Mouse (Mus musculus): Measurements from ENCODE around the gene Sprr4. TPM values are rescaled to one million over a fixed set of nuclear protein-coding genes. Genes with fewer than 3 reads are reported as not detected.
"Not testable (repeated sequence)": the region's sequence is repeated elsewhere in the genome, so short reads cannot be mapped to it uniquely, and the experiment has no call there.

The Sprr4 gene
- total RNA-seq (2021) (not detected), polyA plus RNA-seq (2012; rRNA removed) (not detected in 2 replicates)
- long read RNA-seq: 0 reads

GRCm38 (mm10) chr3:92500393-92500792, at the start of gene Sprr4:
TSS of gene Sprr4 (minus strand) at chr3:92500493.
- DNase-seq: no peak

- DNase-seq: no peak
Measured at GRCm38 (mm10) chr3:92534411-92534810, 34.1 kb upstream of the Sprr4 start, which contains the start of gene 2310046K23Rik. TSS of gene 2310046K23Rik (minus strand) at chr3:92534511.

GRCm38 (mm10) chr3:92512325-92512724, 12.0 kb upstream of the Sprr4 start:
- peak; percentile 14 for DNase-seq

- DNase-seq: peak; percentile 70
Measured at GRCm38 (mm10) chr3:92510786-92511185, 10.5 kb upstream of the Sprr4 start.

GRCm38 (mm10) chr3:92508185-92508584, 7.9 kb upstream of the Sprr4 start:
- DNase-seq: no peak

- no peak for DNase-seq
Measured at GRCm38 (mm10) chr3:92503528-92503927, 3.2 kb upstream of the Sprr4 start.

- DNase-seq: not testable (repeated sequence)
Measured at GRCm38 (mm10) chr3:92490262-92490661, 10.0 kb downstream of the Sprr4 start.

GRCm38 (mm10) chr3:92486307-92486706, 14.0 kb downstream of the Sprr4 start:
- DNase-seq: no peak

GRCm38 (mm10) chr3:92485863-92486262, 14.4 kb downstream of the Sprr4 start, which contains the start of gene Sprr1a:
TSS of gene Sprr1a (minus strand) at chr3:92485895.
- peak; percentile 56 for DNase-seq

- not testable (repeated sequence) for DNase-seq
Measured at GRCm38 (mm10) chr3:92481249-92481648, 19.0 kb downstream of the Sprr4 start.

GRCm38 (mm10) chr3:92470111-92470510, 30.2 kb downstream of the Sprr4 start:
- DNase-seq: no peak

- DNase-seq: no peak
Measured at GRCm38 (mm10) chr3:92467424-92467823, 32.9 kb downstream of the Sprr4 start.

GRCm38 (mm10) chr3:92466576-92466975, 33.7 kb downstream of the Sprr4 start:
- DNase-seq: no peak

- no peak for DNase-seq
Measured at GRCm38 (mm10) chr3:92458620-92459019, 41.7 kb downstream of the Sprr4 start, which contains the start of gene Sprr3. TSS of gene Sprr3 (minus strand) at chr3:92458720.

- no peak for DNase-seq
Measured at GRCm38 (mm10) chr3:92455151-92455550, 45.1 kb downstream of the Sprr4 start.

Other genes starting within 250 kb of the Sprr4 start
- gene Sprr2a3, start 215.1 kb downstream of the Sprr4 start, total RNA-seq (2021): not detected
- gene Sprr2a3, start 215.1 kb downstream of the Sprr4 start, polyA plus RNA-seq (2012; rRNA removed): 0.22 TPM in 1 of 2 replicates, not detected in the other
- gene Sprr2b, start 183.9 kb downstream of the Sprr4 start, total RNA-seq (2021): not detected
- gene Sprr2b, start 183.9 kb downstream of the Sprr4 start, polyA plus RNA-seq (2012; rRNA removed): not detected in 2 replicates
- gene Sprr2d, start 161.4 kb downstream of the Sprr4 start, total RNA-seq (2021): not detected
- not detected in 2 replicates for gene Sprr2d, start 161.4 kb downstream of the Sprr4 start, polyA plus RNA-seq (2012; rRNA removed)
- not detected for gene Sprr2e, start 148.3 kb downstream of the Sprr4 start, total RNA-seq (2021)
- gene Sprr2e, start 148.3 kb downstream of the Sprr4 start, polyA plus RNA-seq (2012; rRNA removed): not detected in 2 replicates
- gene Sprr2f, start 135.3 kb downstream of the Sprr4 start, total RNA-seq (2021): not detected
- not detected in 2 replicates for gene Sprr2f, start 135.3 kb downstream of the Sprr4 start, polyA plus RNA-seq (2012; rRNA removed)
- not detected for gene Sprr2h, start 114.8 kb downstream of the Sprr4 start, total RNA-seq (2021)
- not detected in 2 replicates for gene Sprr2h, start 114.8 kb downstream of the Sprr4 start, polyA plus RNA-seq (2012; rRNA removed)
- not detected for gene Sprr2i, start 92.5 kb downstream of the Sprr4 start, total RNA-seq (2021)
- gene Sprr2i, start 92.5 kb downstream of the Sprr4 start, polyA plus RNA-seq (2012; rRNA removed): not detected in 2 replicates
- gene Sprr2j-ps, start 82.4 kb downstream of the Sprr4 start, total RNA-seq (2021): not detected
- gene Sprr2j-ps, start 82.4 kb downstream of the Sprr4 start, polyA plus RNA-seq (2012; rRNA removed): not detected in 2 replicates
- gene Gm9774, start 71.1 kb downstream of the Sprr4 start, total RNA-seq (2021): 1 to 10 TPM; 4.6 to 6.3 TPM
- gene Gm9774, start 71.1 kb downstream of the Sprr4 start, polyA plus RNA-seq (2012; rRNA removed): 17.5 and 20.8 TPM in 2 replicates
- not detected for gene Sprr2k, start 67.9 kb downstream of the Sprr4 start, total RNA-seq (2021)
- not detected in 2 replicates for gene Sprr2k, start 67.9 kb downstream of the Sprr4 start, polyA plus RNA-seq (2012; rRNA removed)
- gene Sprr1b, start 61.7 kb downstream of the Sprr4 start, total RNA-seq (2021): not detected
- not detected in 2 replicates for gene Sprr1b, start 61.7 kb downstream of the Sprr4 start, polyA plus RNA-seq (2012; rRNA removed)
- gene Sprr3, start 41.8 kb downstream of the Sprr4 start, total RNA-seq (2021): not detected
- 0.39 TPM in 1 of 2 replicates, not detected in the other for gene Sprr3, start 41.8 kb downstream of the Sprr4 start, polyA plus RNA-seq (2012; rRNA removed)
- gene Sprr1a, start 14.6 kb downstream of the Sprr4 start, total RNA-seq (2021): under 1 TPM in 1 of 2 experiments, not detected in 1; 0.38 TPM
- 0.21 and 0.56 TPM in 2 replicates for gene Sprr1a, start 14.6 kb downstream of the Sprr4 start, polyA plus RNA-seq (2012; rRNA removed)
- gene 2310046K23Rik, start 34.0 kb upstream of the Sprr4 start, total RNA-seq (2021): not detected
- not detected in 2 replicates for gene 2310046K23Rik, start 34.0 kb upstream of the Sprr4 start, polyA plus RNA-seq (2012; rRNA removed)
- not detected for gene Ivl, start 73.2 kb upstream of the Sprr4 start, total RNA-seq (2021)
- not detected in 2 replicates for gene Ivl, start 73.2 kb upstream of the Sprr4 start, polyA plus RNA-seq (2012; rRNA removed)
- not detected for gene Smcp, start 88.5 kb upstream of the Sprr4 start, total RNA-seq (2021)
- not detected in 2 replicates for gene Smcp, start 88.5 kb upstream of the Sprr4 start, polyA plus RNA-seq (2012; rRNA removed)
- not detected for gene 2210017I01Rik, start 107.0 kb upstream of the Sprr4 start, total RNA-seq (2021)
- not detected in 2 replicates for gene 2210017I01Rik, start 107.0 kb upstream of the Sprr4 start, polyA plus RNA-seq (2012; rRNA removed)
- gene Lce6a, start 121.2 kb upstream of the Sprr4 start, total RNA-seq (2021): not detected
- not detected in 2 replicates for gene Lce6a, start 121.2 kb upstream of the Sprr4 start, polyA plus RNA-seq (2012; rRNA removed)
- gene Lce1a1, start 147.8 kb upstream of the Sprr4 start, total RNA-seq (2021): not detected
- 0.33 TPM in 1 of 2 replicates, not detected in the other for gene Lce1a1, start 147.8 kb upstream of the Sprr4 start, polyA plus RNA-seq (2012; rRNA removed)
- not detected for gene Lce1b, start 156.4 kb upstream of the Sprr4 start, total RNA-seq (2021)
- not detected in 2 replicates for gene Lce1b, start 156.4 kb upstream of the Sprr4 start, polyA plus RNA-seq (2012; rRNA removed)
- not detected for gene Lce1a2, start 169.8 kb upstream of the Sprr4 start, total RNA-seq (2021)
- gene Lce1a2, start 169.8 kb upstream of the Sprr4 start, polyA plus RNA-seq (2012; rRNA removed): not detected in 2 replicates
- gene Lce1c, start 178.8 kb upstream of the Sprr4 start, total RNA-seq (2021): not detected
- gene Lce1c, start 178.8 kb upstream of the Sprr4 start, polyA plus RNA-seq (2012; rRNA removed): not detected in 2 replicates
- gene Lce1d, start 186.7 kb upstream of the Sprr4 start, total RNA-seq (2021): not detected
- not detected in 2 replicates for gene Lce1d, start 186.7 kb upstream of the Sprr4 start, polyA plus RNA-seq (2012; rRNA removed)
- not detected for gene Lce1e, start 208.6 kb upstream of the Sprr4 start, total RNA-seq (2021)
- not detected in 2 replicates for gene Lce1e, start 208.6 kb upstream of the Sprr4 start, polyA plus RNA-seq (2012; rRNA removed)
- not detected for gene Lce1f, start 219.9 kb upstream of the Sprr4 start, total RNA-seq (2021)
- gene Lce1f, start 219.9 kb upstream of the Sprr4 start, polyA plus RNA-seq (2012; rRNA removed): not detected in 2 replicates
- not detected for gene Gm38119, start 238.6 kb upstream of the Sprr4 start, total RNA-seq (2021)
- gene Gm38119, start 238.6 kb upstream of the Sprr4 start, polyA plus RNA-seq (2012; rRNA removed): not detected in 2 replicates

Data from adrenal gland, adult 2 months (tissue).